Mouse (Mus musculus) hindbrain, embryonic 10.5 days (tissue): Measurements from ENCODE around the gene Orai1. TPM values are rescaled to one million over a fixed set of nuclear protein-coding genes. Genes with fewer than 3 reads are reported as not detected.
A peak's percentile ranks its signal among the peaks of the same experiment; 100 is the strongest.

Experiments used
- DNase-seq: peaks from one replicate; pipeline ENCODE4 v3.0.0-alpha.2; 2017; ENCODE audit warnings: low spot score
- H3K27ac ChIP-seq: fragments of 300-500 bp; sonication (generic); 2 replicates; pipeline ENCODE4 v1.5.1; 2016; ENCODE audit warnings: mild to moderate bottlenecking, moderate library complexity
- H3K27me3 ChIP-seq: fragments of 300-500 bp; sonication (generic); 2 replicates; pipeline ENCODE4 v1.6.1; 2016; ENCODE audit warnings: mild to moderate bottlenecking; ENCODE audit not compliant: poor library complexity, insufficient read depth, severe bottlenecking
- H3K36me3 ChIP-seq: fragments of 300-500 bp; sonication (generic); 2 replicates; pipeline ENCODE4 v1.6.1; 2016; ENCODE audit warnings: mild to moderate bottlenecking, moderate library complexity
- H3K4me1 ChIP-seq: fragments of 300-500 bp; sonication (generic); replicated peaks from 2 replicates; pipeline ENCODE4 v1.6.1; 2016; ENCODE audit warnings: mild to moderate bottlenecking
- H3K4me3 ChIP-seq: fragments of 300-500 bp; sonication (generic); 2 replicates; pipeline ENCODE4 v1.5.1; 2016; ENCODE audit warnings: mild to moderate bottlenecking, moderate library complexity
- H3K9me3 ChIP-seq: fragments of 300-500 bp; sonication (generic); 2 replicates; pipeline ENCODE4 v1.6.1; 2016; ENCODE audit warnings: mild to moderate bottlenecking, moderate library complexity
- WGBS: fragments of 180-500 bp; shearing (Covaris S2); methylation state at CpG from one replicate; pipeline ENCODE4 v1.1.7; 2016; 5-methylcytosine and 5-hydroxymethylcytosine counted together
- polyA plus RNA-seq: library from polyadenylated mRNA; unstranded; fragments of >200 nt; fragmentation: Nextera tagmentation; extraction: Ambion mirVana; gene quantifications from 2 replicates; pipeline ENCODE4 v1.2.1, GENCODE M21; 2016

Orai1 gene
- polyA plus RNA-seq, 1 experiment from 2014 or later: 10.2 TPM

GRCm38 (mm10) chr5:123024312-123024711, 9.4 kb downstream of the Orai1 start:
- no peak overlapping the region for H3K27ac ChIP-seq
- H3K27me3 ChIP-seq: no peaks in the 10 kb centered on the region
- H3K36me3 ChIP-seq: peaks cover 11% of the 10 kb centered on the region
- 95% methylated on average over 6 of the region's 6 CpGs for WGBS
- no peak overlapping the region for H3K4me3 ChIP-seq
- DNase-seq: no peak
- peaks cover 15% of the 10 kb centered on the region for H3K4me1 ChIP-seq
- H3K9me3 ChIP-seq: no peaks in the 10 kb centered on the region

- peaks cover 18% of the 10 kb centered on the region for H3K36me3 ChIP-seq
- no peak overlapping the region for H3K27ac ChIP-seq
- DNase-seq: no peak
- H3K9me3 ChIP-seq: no peaks in the 10 kb centered on the region
- no peak overlapping the region for H3K4me3 ChIP-seq
- peaks cover 13% of the 10 kb centered on the region; the same call in 1 of the 2 replicates for H3K4me1 ChIP-seq
- no peaks in the 10 kb centered on the region for H3K27me3 ChIP-seq
- 84% methylated on average over 9 of the region's 9 CpGs for WGBS
Measured at GRCm38 (mm10) chr5:123024965-123025573, 10.2 kb downstream of the Orai1 start.

GRCm38 (mm10) chr5:123026414-123026813, 11.5 kb downstream of the Orai1 start:
- Histone ChIP-seq H3K4me1 (peaks cover 13% of the 10 kb centered on the region; the same call in 1 of the 2 replicates), H3K27ac (no peak overlapping the region), H3K9me3 (0 out of 2 replicates have a peak, but pooled peaks cover 3% of the 10 kb centered on the region), H3K27me3 (no peaks in the 10 kb centered on the region), H3K36me3 (peaks cover 28% of the 10 kb centered on the region), H3K4me3 (no peak overlapping the region)
- 73% methylated on average over 6 of the region's 6 CpGs for WGBS
- DNase-seq: no peak

- peak overlapping the region; percentile 35; the same call in 1 of the 2 replicates for H3K27ac ChIP-seq
- H3K27me3 ChIP-seq: no peaks in the 10 kb centered on the region
- DNase-seq: no peak
- H3K4me1 ChIP-seq: peaks cover 13% of the 10 kb centered on the region; the same call in 1 of the 2 replicates
- whole genome bisulfite sequencing: 79% methylated on average over 6 of the region's 6 CpGs
- 0 out of 2 replicates have a peak, but pooled peaks cover 3% of the 10 kb centered on the region for H3K9me3 ChIP-seq
- peaks cover 38% of the 10 kb centered on the region for H3K36me3 ChIP-seq
- H3K4me3 ChIP-seq: no peak overlapping the region
Measured at GRCm38 (mm10) chr5:123027436-123027835, 12.6 kb downstream of the Orai1 start.

- Histone ChIP-seq H3K27ac (peak overlapping the region; percentile 41; the same call in 1 of the 2 replicates), H3K27me3 (no peaks in the 10 kb centered on the region), H3K36me3 (peaks cover 39% of the 10 kb centered on the region), H3K9me3 (0 out of 2 replicates have a peak, but pooled peaks cover 3% of the 10 kb centered on the region), H3K4me3 (no peak overlapping the region), H3K4me1 (peaks cover 13% of the 10 kb centered on the region; the same call in 1 of the 2 replicates)
- DNase-seq: no peak
- 80% methylated on average over 7 of the region's 7 CpGs for WGBS
Measured at GRCm38 (mm10) chr5:123029729-123030128, 14.9 kb downstream of the Orai1 start.

- WGBS: 90% methylated on average over 3 of the region's 3 CpGs
- peaks cover 18% of the 10 kb centered on the region; the same call in 1 of the 2 replicates for H3K4me1 ChIP-seq
- no peak overlapping the region for H3K4me3 ChIP-seq
- 0 out of 2 replicates have a peak, but pooled peaks cover 3% of the 10 kb centered on the region for H3K9me3 ChIP-seq
- H3K36me3 ChIP-seq: peaks cover 39% of the 10 kb centered on the region
- no peak for DNase-seq
- H3K27me3 ChIP-seq: no peaks in the 10 kb centered on the region
- H3K27ac ChIP-seq: no peak overlapping the region
Measured at GRCm38 (mm10) chr5:123031312-123031711, 16.4 kb downstream of the Orai1 start.

GRCm38 (mm10) chr5:123033646-123034160, 18.8 kb downstream of the Orai1 start:
- no peak overlapping the region for H3K4me3 ChIP-seq
- H3K27ac ChIP-seq: no peak overlapping the region
- 82% methylated on average over 7 of the region's 7 CpGs for WGBS
- H3K36me3 ChIP-seq: peaks cover 35% of the 10 kb centered on the region
- H3K4me1 ChIP-seq: peaks cover 13% of the 10 kb centered on the region; the same call in 1 of the 2 replicates
- no peaks in the 10 kb centered on the region for H3K27me3 ChIP-seq
- H3K9me3 ChIP-seq: 0 out of 2 replicates have a peak, but pooled peaks cover 3% of the 10 kb centered on the region
- DNase-seq: no peak

GRCm38 (mm10) chr5:123035089-123035488, 20.2 kb downstream of the Orai1 start:
- peaks cover 18% of the 10 kb centered on the region for H3K4me1 ChIP-seq
- peaks cover 21% of the 10 kb centered on the region for H3K36me3 ChIP-seq
- no peak for DNase-seq
- 84% methylated on average over 4 of the region's 4 CpGs for WGBS
- no peak overlapping the region for H3K27ac ChIP-seq
- H3K4me3 ChIP-seq: no peak overlapping the region
- H3K9me3 ChIP-seq: 0 out of 2 replicates have a peak, but pooled peaks cover 3% of the 10 kb centered on the region
- no peaks in the 10 kb centered on the region for H3K27me3 ChIP-seq

- Histone ChIP-seq H3K9me3 (0 out of 2 replicates have a peak, but pooled peaks cover 3% of the 10 kb centered on the region), H3K27me3 (no peaks in the 10 kb centered on the region), H3K36me3 (peaks cover 17% of the 10 kb centered on the region), H3K4me3 (no peak overlapping the region), H3K4me1 (peaks cover 20% of the 10 kb centered on the region), H3K27ac (no peak overlapping the region)
- no peak for DNase-seq
- 36% methylated on average over 6 of the region's 6 CpGs for whole genome bisulfite sequencing
Measured at GRCm38 (mm10) chr5:123035564-123035963, 20.7 kb downstream of the Orai1 start.

GRCm38 (mm10) chr5:123038115-123038514, 23.2 kb downstream of the Orai1 start:
- Histone ChIP-seq H3K36me3 (no peaks in the 10 kb centered on the region), H3K27me3 (no peaks in the 10 kb centered on the region), H3K4me1 (peaks cover 26% of the 10 kb centered on the region), H3K4me3 (no peak overlapping the region), H3K9me3 (no peaks in the 10 kb centered on the region), H3K27ac (no peak overlapping the region)
- no peak for DNase-seq
- WGBS: 89% methylated on average over 5 of the region's 5 CpGs

- Histone ChIP-seq H3K36me3 (no peaks in the 10 kb centered on the region), H3K27me3 (no peaks in the 10 kb centered on the region), H3K4me3 (peak overlapping the region; percentile 51), H3K9me3 (no peaks in the 10 kb centered on the region), H3K27ac (peak overlapping the region; percentile 62), H3K4me1 (peaks cover 26% of the 10 kb centered on the region)
- WGBS: 5% methylated on average over 25 of the region's 25 CpGs
- DNase-seq: peak; percentile 69
Measured at GRCm38 (mm10) chr5:123039120-123039752, 24.4 kb downstream of the Orai1 start.

GRCm38 (mm10) chr5:123040796-123041195, 25.9 kb downstream of the Orai1 start:
- Histone ChIP-seq H3K36me3 (no peaks in the 10 kb centered on the region), H3K4me1 (peaks cover 21% of the 10 kb centered on the region), H3K27ac (peak overlapping the region; percentile 68), H3K9me3 (no peaks in the 10 kb centered on the region), H3K27me3 (no peaks in the 10 kb centered on the region), H3K4me3 (no peak overlapping the region)
- WGBS: 56% methylated on average over 7 of the region's 7 CpGs
- no peak for DNase-seq

- H3K9me3 ChIP-seq: no peaks in the 10 kb centered on the region
- no peaks in the 10 kb centered on the region for H3K36me3 ChIP-seq
- H3K27me3 ChIP-seq: no peaks in the 10 kb centered on the region
- WGBS: 19% methylated on average over 7 of the region's 7 CpGs
- peaks cover 22% of the 10 kb centered on the region for H3K4me1 ChIP-seq
- no peak for DNase-seq
- H3K27ac ChIP-seq: no peak overlapping the region
- no peak overlapping the region for H3K4me3 ChIP-seq
Measured at GRCm38 (mm10) chr5:123043856-123044255, 29.0 kb downstream of the Orai1 start.
